Mouse (Mus musculus) midbrain, embryonic 14.5 days (tissue): ENCODE data around the gene Rufy1. TPM values are rescaled to one million over a fixed set of nuclear protein-coding genes. Genes with fewer than 3 reads are reported as not detected.
A peak's percentile ranks its signal among the peaks of the same experiment; 100 is the strongest.

Source experiments
- ATAC-seq: fragments of 200-750 bp; cut with Nextera tagmentation; 2 replicates; pipeline ENCODE4 v1.8.0; 2017; ENCODE audit warnings: moderate number of reproducible peaks, moderate library complexity; ENCODE audit not compliant: low FRiP score, low TSS enrichment
- DNase-seq: peaks from one replicate; pipeline ENCODE4 v3.0.0-alpha.2; 2015
- H3K27ac ChIP-seq: fragments of 300-500 bp; sonication (generic); replicated peaks from 2 replicates; pipeline ENCODE4 v1.5.1; 2014; ENCODE audit warnings: mild to moderate bottlenecking, low read depth, low read length, moderate library complexity
- H3K27me3 ChIP-seq: fragments of 300-500 bp; sonication (generic); 2 replicates; pipeline ENCODE4 v1.6.1; 2014; ENCODE audit warnings: low read length, control low read depth, mixed read lengths; ENCODE audit not compliant: control insufficient read depth, insufficient read depth
- H3K36me3 ChIP-seq: fragments of 300-500 bp; sonication (generic); 2 replicates; pipeline ENCODE4 v1.6.1; 2014; ENCODE audit warnings: low read length, control low read depth; ENCODE audit not compliant: control insufficient read depth, insufficient read depth
- H3K4me1 ChIP-seq: fragments of 300-500 bp; sonication (generic); 2 replicates; pipeline ENCODE4 v1.6.1; 2014; ENCODE audit warnings: mild to moderate bottlenecking, antibody characterized with exemption, low read length, control low read depth; ENCODE audit not compliant: control insufficient read depth, insufficient read depth
- H3K4me2 ChIP-seq: fragments of 300-500 bp; sonication (generic); 2 replicates; pipeline ENCODE4 v1.6.1; 2014; ENCODE audit warnings: mild to moderate bottlenecking, low read length, moderate library complexity
- H3K4me3 ChIP-seq: fragments of 300-500 bp; sonication (generic); replicated peaks from 2 replicates; pipeline ENCODE4 v1.5.1; 2014; ENCODE audit warnings: low read depth, low read length
- H3K9ac ChIP-seq: fragments of 300-500 bp; sonication (generic); replicated peaks from 2 replicates; pipeline ENCODE4 v1.6.1; 2014; ENCODE audit warnings: mild to moderate bottlenecking, low read length, moderate library complexity
- H3K9me3 ChIP-seq: fragments of 300-500 bp; sonication (generic); 2 replicates; pipeline ENCODE4 v1.6.1; 2016; ENCODE audit warnings: low read length, control low read depth, mixed read lengths; ENCODE audit not compliant: control insufficient read depth
- WGBS: fragments of 180-500 bp; shearing (Covaris S2); extraction: QIAGEN DNeasy Blood & Tissue Kit; methylation state at CpG from one replicate; pipeline ENCODE4 v1.1.7; 2014; 5-methylcytosine and 5-hydroxymethylcytosine counted together
- microRNA counts: library from miRNA; unstranded; fragments of <30 nt; microRNA quantifications from one replicate; lab custom pipeline; 2016
- microRNA-seq: library from miRNA; unstranded; fragments of <30 nt; microRNA quantifications from one replicate; pipeline ENCODE4, GENCODE M21; 2016
- polyA plus RNA-seq: library from polyadenylated mRNA; unstranded; fragments of >200 nt; fragmentation: Nextera tagmentation; extraction: Ambion mirVana; gene quantifications from 2 replicates; pipeline ENCODE4 v1.2.1, GENCODE M21; 2014

Gene Rufy1
- polyA plus RNA-seq, 1 experiment from 2014 or later: 31.6 TPM

- 74% methylated on average over 3 of the region's 3 CpGs for WGBS
- no peak overlapping the region for H3K4me3 ChIP-seq
- no peaks in the 10 kb centered on the region for H3K9me3 ChIP-seq
- H3K27me3 ChIP-seq: no peaks in the 10 kb centered on the region
- no peak for ATAC-seq
- DNase-seq: no peak
- no peak overlapping the region for H3K4me2 ChIP-seq
- no peaks in the 10 kb centered on the region for H3K36me3 ChIP-seq
- H3K4me1 ChIP-seq: no peaks in the 10 kb centered on the region
- H3K9ac ChIP-seq: no peak overlapping the region
- H3K27ac ChIP-seq: no peak overlapping the region
These were observed 76.1 kb downstream of the Rufy1 start for GRCm38 (mm10) chr11:50354851-50355250.

- DNase-seq: no peak
- H3K9ac ChIP-seq: no peak within 1 kb of the TSS
These were observed 76.8 kb downstream of the Rufy1 start, which contains the start of gene Cby3 for GRCm38 (mm10) chr11:50354162-50354561. Cby3 (plus strand) TSS chr11:50354462.

DNA sequence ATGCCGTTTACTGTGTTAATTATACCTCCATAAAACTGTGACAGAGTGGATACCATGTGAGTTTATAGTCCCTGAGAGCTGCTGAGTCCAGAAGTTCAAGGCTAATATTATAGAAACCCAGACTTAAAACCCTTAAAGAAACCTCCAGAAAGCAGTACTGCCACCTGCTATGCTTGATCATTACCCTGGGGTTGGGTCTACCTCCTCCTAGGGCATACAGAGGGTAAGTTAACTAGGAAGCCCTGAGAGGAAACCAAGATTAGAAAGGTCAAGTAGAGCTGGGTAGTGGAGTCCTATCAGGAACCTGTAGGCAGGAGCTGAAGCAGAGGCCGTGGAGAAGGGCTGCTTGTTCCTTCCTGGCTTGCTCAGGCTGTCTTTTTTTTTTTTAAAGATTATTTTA, 78.7 kb downstream of the Rufy1 start:
- Histone ChIP-seq H3K27ac (no peak overlapping the region), H3K27me3 (no peaks in the 10 kb centered on the region), H3K9ac (no peak overlapping the region), H3K4me3 (no peak overlapping the region), H3K4me1 (no peaks in the 10 kb centered on the region), H3K36me3 (no peaks in the 10 kb centered on the region), H3K9me3 (no peaks in the 10 kb centered on the region), H3K4me2 (no peak overlapping the region)
- DNase-seq (no peak), ATAC-seq (no peak)
- 94% methylated on average over 2 of the region's 2 CpGs for WGBS

More at GRCm38 (mm10) chr11:50354162-50354561, 76.8 kb downstream of the Rufy1 start, which contains the start of gene Cby3:
- ATAC-seq: no peak
- Histone ChIP-seq H3K9me3 (no peaks in the 10 kb centered on the region), H3K4me1 (no peaks in the 10 kb centered on the region), H3K4me3 (no peak within 1 kb of the TSS), H3K36me3 (no peaks in the 10 kb centered on the region), H3K4me2 (no peak within 1 kb of the TSS), H3K27ac (no peak within 1 kb of the TSS), H3K27me3 (no peaks in the 10 kb centered on the region)

GRCm38 (mm10) chr11:50346256-50347032, 84.5 kb downstream of the Rufy1 start:
- H3K9me3 ChIP-seq: no peaks in the 10 kb centered on the region

GRCm38 (mm10) chr11:50345486-50345885, 85.4 kb downstream of the Rufy1 start:
- 75% methylated on average over 4 of the region's 4 CpGs for WGBS
- H3K27ac ChIP-seq: no peak overlapping the region
- no peak for ATAC-seq

More at GRCm38 (mm10) chr11:50346256-50347032, 84.5 kb downstream of the Rufy1 start:
- Histone ChIP-seq H3K36me3 (no peaks in the 10 kb centered on the region), H3K4me2 (no peak overlapping the region), H3K27ac (no peak overlapping the region), H3K4me1 (no peaks in the 10 kb centered on the region), H3K9ac (no peak overlapping the region), H3K4me3 (no peak overlapping the region), H3K27me3 (no peaks in the 10 kb centered on the region)
- 92% methylated on average over 9 of the region's 9 CpGs for WGBS
- DNase-seq: no peak
- ATAC-seq: no peak

More at GRCm38 (mm10) chr11:50345486-50345885, 85.4 kb downstream of the Rufy1 start:
- H3K36me3 ChIP-seq: no peaks in the 10 kb centered on the region
- H3K9ac ChIP-seq: no peak overlapping the region
- H3K4me3 ChIP-seq: no peak overlapping the region
- no peaks in the 10 kb centered on the region for H3K4me1 ChIP-seq
- no peak for DNase-seq
- no peaks in the 10 kb centered on the region for H3K27me3 ChIP-seq
- no peak overlapping the region for H3K4me2 ChIP-seq
- H3K9me3 ChIP-seq: no peaks in the 10 kb centered on the region

MicroRNAs encoded within 50 kb of the gene (microRNA counts, 519-probe panel; counts per million panel counts)
- 1,973 counts per million, percentile 5 among the panel's probes with 10 or more counts for microRNA mmu-miR-804 (lab: Ali Mortazavi, UCI)

Small RNA genes lying within 50 kb of the gene (microRNA-seq; reads per million reads assigned to microRNA genes)
- gene Mir804: not detected

Other genes with a start within 250 kb of the Rufy1 start
- gene Sqstm1, start 220.3 kb downstream of the Rufy1 start, polyA plus RNA-seq: 293 and 312 TPM in 2 replicates
- gene Mgat4b, start 220.2 kb downstream of the Rufy1 start, polyA plus RNA-seq: 41.3 and 59.6 TPM in 2 replicates
- 1.0 and 2.5 TPM in 2 replicates for gene Ltc4s, start 192.5 kb downstream of the Rufy1 start, polyA plus RNA-seq
- 5.6 and 5.9 TPM in 2 replicates for gene Maml1, start 138.8 kb downstream of the Rufy1 start, polyA plus RNA-seq
- gene Canx, start 105.5 kb downstream of the Rufy1 start, polyA plus RNA-seq: 181 and 232 TPM in 2 replicates
- gene Cby3, start 76.7 kb downstream of the Rufy1 start, polyA plus RNA-seq: 0.32 and 0.77 TPM in 2 replicates
- gene Hnrnph1, start 54.1 kb downstream of the Rufy1 start, polyA plus RNA-seq: 539 and 584 TPM in 2 replicates
- 2.7 and 3.4 TPM in 2 replicates for gene Adamts2, start 171.0 kb upstream of the Rufy1 start, polyA plus RNA-seq